Mouse (Mus musculus) erythroblast, embryonic 14.5 days (primary cell): Measurements from ENCODE around the gene Map4k5.

Source experiments
- GATA1 ChIP-seq: IDR thresholded peaks from 2 replicates; pipeline ENCODE4 v1.6.1; 2012; ENCODE audit warnings: low read length, inconsistent platforms, mixed read lengths
- TAL1 ChIP-seq: IDR thresholded peaks from 3 replicates; pipeline ENCODE4 v1.6.1; 2012; ENCODE audit warnings: low read length, inconsistent platforms, mixed read lengths

DNA sequence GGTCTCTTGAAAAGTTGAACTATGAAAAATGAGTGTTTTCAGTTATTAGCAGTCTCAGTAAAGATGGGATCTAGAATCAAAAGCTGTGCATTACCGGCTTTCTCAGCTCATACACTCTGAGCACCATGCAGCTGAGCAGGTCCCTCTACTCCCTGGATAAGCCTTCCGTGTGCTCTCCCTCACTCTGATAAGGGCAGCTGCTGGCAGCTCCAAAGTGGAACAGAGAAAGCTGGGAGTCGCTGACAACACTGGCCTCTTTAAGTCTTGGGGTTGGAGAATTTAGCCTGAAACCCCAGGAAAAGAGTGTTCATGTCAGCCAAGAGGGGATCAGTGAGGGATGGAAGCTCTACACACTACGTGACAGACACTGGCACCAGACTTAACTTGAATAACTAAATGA is 34.2 kb downstream of the Map4k5 start:
- peak; percentile 45; the same call in 1 of the 2 replicates for TF ChIP-seq GATA1
- peak; percentile 42; the same call in 2 of the 3 replicates for TF ChIP-seq TAL1
